Mouse (Mus musculus): ENCODE data around the gene Dscaml1.

Dscaml1 gene

GRCm38 (mm10) chr9:45566843-45567578, 140.6 kb downstream of the Dscaml1 start:
- no peak for DNase-seq (ENCODE audit: low read depth in 2 of 2, low spot score in 2 of 2)

- no peak for DNase-seq (ENCODE audit: low read depth in 2 of 2, low spot score in 2 of 2)
Measured at GRCm38 (mm10) chr9:45569680-45570079, 143.3 kb downstream of the Dscaml1 start.

- no peak for DNase-seq (ENCODE audit: low read depth in 2 of 2, low spot score in 2 of 2)
Measured at GRCm38 (mm10) chr9:45570346-45570745, 143.9 kb downstream of the Dscaml1 start.

- DNase-seq (ENCODE audit: low read depth in 2 of 2, low spot score in 2 of 2), result no peak
Measured at GRCm38 (mm10) chr9:45572787-45573492, 146.5 kb downstream of the Dscaml1 start.

- no peak for DNase-seq (ENCODE audit: low read depth in 2 of 2, low spot score in 2 of 2)
Measured at GRCm38 (mm10) chr9:45573493-45573815, 147.0 kb downstream of the Dscaml1 start.

- no peak for DNase-seq (ENCODE audit: low read depth in 2 of 2, low spot score in 2 of 2)
Measured at GRCm38 (mm10) chr9:45574021-45574420, 147.6 kb downstream of the Dscaml1 start.

- no peak for DNase-seq (ENCODE audit: low read depth in 2 of 2, low spot score in 2 of 2)
Measured at GRCm38 (mm10) chr9:45580069-45580795, 153.8 kb downstream of the Dscaml1 start.

- no peak for DNase-seq (ENCODE audit: low read depth in 2 of 2, low spot score in 2 of 2)
Measured at GRCm38 (mm10) chr9:45586475-45586874, 160.0 kb downstream of the Dscaml1 start.

GRCm38 (mm10) chr9:45587704-45588103, 161.3 kb downstream of the Dscaml1 start:
- DNase-seq (ENCODE audit: low read depth in 2 of 2, low spot score in 2 of 2), result no peak

GRCm38 (mm10) chr9:45589867-45590266, 163.4 kb downstream of the Dscaml1 start:
- DNase-seq (ENCODE audit: low read depth in 2 of 2, low spot score in 2 of 2), result peak in 1 of 2 experiments; percentile 26

- no peak for DNase-seq (ENCODE audit: low read depth in 2 of 2, low spot score in 2 of 2)
Measured at GRCm38 (mm10) chr9:45591061-45591460, 164.6 kb downstream of the Dscaml1 start.

GRCm38 (mm10) chr9:45592374-45592773, 165.9 kb downstream of the Dscaml1 start:
- no peak for DNase-seq (ENCODE audit: low read depth in 2 of 2, low spot score in 2 of 2)

- no peak for DNase-seq (ENCODE audit: low read depth in 2 of 2, low spot score in 2 of 2)
Measured at GRCm38 (mm10) chr9:45598117-45598516, 171.7 kb downstream of the Dscaml1 start.

GRCm38 (mm10) chr9:45599377-45599776, 172.9 kb downstream of the Dscaml1 start:
- DNase-seq (ENCODE audit: low read depth in 2 of 2, low spot score in 2 of 2), result no peak

GRCm38 (mm10) chr9:45607337-45607736, 180.9 kb downstream of the Dscaml1 start:
- DNase-seq (ENCODE audit: low read depth in 2 of 2, low spot score in 2 of 2), result no peak

- DNase-seq (ENCODE audit: low read depth in 2 of 2, low spot score in 2 of 2), result no peak
Measured at GRCm38 (mm10) chr9:45608097-45609031, 181.9 kb downstream of the Dscaml1 start.

- DNase-seq (ENCODE audit: low read depth in 2 of 2, low spot score in 2 of 2), result no peak
Measured at GRCm38 (mm10) chr9:45610336-45611060, 184.1 kb downstream of the Dscaml1 start.

- DNase-seq (ENCODE audit: low read depth in 2 of 2, low spot score in 2 of 2), result no peak
Measured at GRCm38 (mm10) chr9:45614616-45615015, 188.2 kb downstream of the Dscaml1 start.

GRCm38 (mm10) chr9:45617889-45618288, 191.5 kb downstream of the Dscaml1 start:
- DNase-seq (ENCODE audit: low read depth in 2 of 2, low spot score in 2 of 2), result no peak

GRCm38 (mm10) chr9:45618443-45618842, 192.0 kb downstream of the Dscaml1 start:
- DNase-seq (ENCODE audit: low read depth in 2 of 2, low spot score in 2 of 2), result no peak

Measured in CD8-positive naive resting alpha-beta T cell, adult 2 months (primary cell).